Mouse (Mus musculus) T-helper 2 cell (primary cell): ENCODE data around the gene Rcan1.

Source experiments
- in situ Hi-C: fragments of 300-600 bp; cut with MboI, MseI; formaldehyde crosslinking; loops from one replicate; pipeline ENCODE4 v1.15.1; 2025; ENCODE audit warnings: high pct_unique_total_duplicates

Gene Rcan1

DNA sequence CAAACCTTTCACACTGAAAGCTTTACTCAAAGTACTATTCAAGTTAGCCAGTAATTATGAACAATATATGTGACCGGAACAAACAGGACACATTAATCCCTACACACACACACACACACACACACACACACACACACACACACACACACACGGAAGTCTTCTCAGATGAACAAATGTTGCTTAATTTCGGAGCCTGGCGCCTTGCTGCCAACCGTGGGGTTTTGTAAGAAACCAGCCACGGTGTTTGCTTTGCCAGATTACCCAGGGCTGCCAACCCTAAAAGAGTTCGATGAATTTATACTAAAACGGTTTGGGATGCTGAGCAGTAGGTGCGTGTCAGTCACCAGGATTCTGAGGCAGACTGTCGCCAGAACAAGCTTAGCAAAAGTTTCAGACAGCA lies 69.5 kb downstream of the Rcan1 start:
- in situ Hi-C loops, result no loop called here

DNA sequence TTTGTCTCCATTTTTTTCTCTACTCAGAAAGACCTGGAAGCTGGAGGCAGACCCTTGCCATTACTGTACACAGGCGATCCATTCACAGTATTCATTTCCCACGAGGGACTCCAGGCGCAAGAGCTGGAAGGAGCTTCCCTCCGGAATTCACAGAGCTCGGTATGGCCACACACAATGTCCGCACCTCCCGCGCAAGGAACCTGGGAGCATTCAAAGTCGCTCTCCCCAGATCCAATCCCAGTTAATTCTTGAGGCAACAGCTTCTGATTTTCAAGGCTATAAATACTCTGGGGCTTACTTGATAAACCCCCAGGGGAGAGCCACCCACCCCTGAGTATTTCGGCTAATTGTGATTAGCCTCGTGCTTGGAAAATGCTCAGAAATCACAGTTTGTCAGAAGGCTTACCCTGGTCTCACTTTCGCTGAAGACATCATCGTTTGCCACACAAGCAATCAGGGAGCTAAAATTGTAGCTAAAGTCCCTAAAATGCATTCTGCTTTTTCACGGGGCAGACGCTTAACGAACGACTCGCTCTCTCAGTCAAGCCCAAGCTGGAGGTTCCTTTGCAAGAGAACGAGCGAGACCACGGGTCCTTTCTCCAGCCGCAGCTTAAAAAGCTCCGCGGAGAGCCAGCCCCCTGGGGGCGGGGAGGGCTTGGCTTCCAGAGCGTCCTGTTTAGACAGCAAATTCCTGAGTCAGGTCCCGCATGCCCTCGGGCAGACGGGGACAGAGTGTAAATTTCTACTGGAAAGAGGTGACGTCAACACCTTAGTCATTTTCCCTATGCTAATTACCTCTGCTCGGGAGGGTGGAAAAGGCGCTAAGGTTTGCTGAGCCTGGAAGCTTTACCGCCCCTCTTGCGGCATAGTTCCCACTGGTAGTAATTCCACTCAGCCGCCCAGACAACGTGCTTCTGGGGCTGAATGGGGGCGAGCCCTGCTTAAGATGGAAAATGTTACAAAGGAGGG lies 70.9 kb downstream of the Rcan1 start:
- in situ Hi-C loops, result loop anchor here (5.0 kb wide), 1 partner anchor 43 kb away; no protein-coding TSS in a partner anchor

DNA sequence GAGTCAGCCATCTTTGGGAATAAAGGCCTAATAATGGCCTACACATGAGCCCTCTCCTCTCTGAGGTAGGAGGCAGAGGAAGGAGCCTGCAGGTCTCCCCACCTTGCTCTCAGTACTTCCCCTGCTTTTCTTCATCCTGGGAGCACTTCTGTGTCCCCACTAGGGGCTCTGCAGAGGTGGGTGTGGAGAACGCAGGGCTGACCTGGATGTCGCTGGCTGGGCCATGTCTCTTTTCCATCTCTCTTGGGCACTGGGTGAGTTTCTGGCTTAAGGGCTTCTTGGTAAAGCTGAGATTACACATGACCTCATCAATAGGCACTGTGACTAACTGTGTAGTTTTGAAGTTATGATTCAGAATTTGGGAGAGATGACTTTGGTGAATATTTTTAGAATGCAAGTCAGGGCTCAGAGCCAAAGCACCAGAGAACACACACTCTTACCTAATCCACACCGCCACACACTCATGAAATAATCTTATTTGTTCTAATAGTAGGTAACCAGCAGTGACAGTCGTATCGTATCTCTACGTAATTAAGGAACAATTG lies 72.0 kb downstream of the Rcan1 start:
- in situ Hi-C loops, result loop anchor here (5.0 kb wide), 1 partner anchor 44 kb away; no protein-coding TSS in a partner anchor

DNA sequence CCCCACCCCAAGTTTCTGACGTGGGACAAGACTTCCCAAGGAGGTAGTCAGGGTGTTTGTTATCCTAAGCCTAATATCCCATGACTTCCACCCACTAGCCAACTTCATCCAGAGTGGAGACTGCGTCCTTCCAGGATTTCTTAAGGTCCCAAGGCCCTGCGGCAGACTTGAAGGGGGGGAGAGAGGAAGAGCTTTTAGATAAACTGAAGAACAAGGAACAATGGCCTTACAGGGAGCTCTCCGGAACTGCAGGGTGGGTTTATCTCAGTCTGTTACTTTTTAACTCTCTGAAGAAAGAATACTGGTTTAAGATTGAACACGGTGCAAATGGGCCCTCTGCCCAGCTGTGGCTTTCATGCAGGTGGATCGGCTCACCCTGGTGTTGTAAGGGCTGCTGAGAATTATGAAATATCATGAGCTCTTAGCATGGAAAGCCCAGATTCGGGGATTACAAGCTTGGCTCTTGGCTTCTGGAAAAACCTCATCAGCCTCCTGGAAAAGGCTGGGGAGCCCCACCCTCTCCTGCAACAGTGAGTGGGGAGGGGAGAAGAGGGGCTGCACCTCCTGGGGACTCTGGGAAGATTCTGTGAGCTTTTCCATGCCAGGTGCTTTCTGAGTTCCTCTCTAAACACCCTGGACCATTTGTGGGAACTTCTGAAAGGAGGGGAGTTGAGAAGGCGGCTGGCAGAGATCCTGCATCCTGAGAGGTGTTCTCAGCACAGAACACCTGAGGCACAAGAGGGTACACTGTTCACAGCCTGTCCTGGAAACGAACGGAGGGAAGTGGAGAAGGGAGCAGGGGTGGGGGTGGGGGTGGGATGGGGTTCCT lies 72.7 kb downstream of the Rcan1 start:
- in situ Hi-C loops, result loop anchor here (5.0 kb wide), 1 partner anchor 44 kb away; no protein-coding TSS in a partner anchor

DNA sequence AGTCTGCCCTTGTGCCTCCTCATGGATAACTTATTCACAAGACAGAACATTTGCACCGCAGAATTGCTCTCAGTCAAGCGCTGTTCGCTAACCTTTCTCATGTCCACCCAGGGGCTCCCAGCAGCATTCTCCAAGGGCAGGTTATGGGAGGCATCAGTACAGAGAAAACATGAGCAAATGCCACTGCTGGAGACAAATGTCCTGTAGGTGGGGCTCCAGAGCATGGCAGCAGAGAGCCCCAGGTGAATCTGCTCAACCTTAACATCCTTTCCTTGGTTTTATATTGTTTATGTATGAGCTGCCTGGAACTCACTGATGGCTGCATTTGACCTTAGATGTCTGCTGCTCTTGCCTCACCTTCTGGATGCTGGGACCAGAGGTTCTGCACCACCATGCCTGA lies 76.9 kb downstream of the Rcan1 start:
- in situ Hi-C loops, result no loop called here

DNA sequence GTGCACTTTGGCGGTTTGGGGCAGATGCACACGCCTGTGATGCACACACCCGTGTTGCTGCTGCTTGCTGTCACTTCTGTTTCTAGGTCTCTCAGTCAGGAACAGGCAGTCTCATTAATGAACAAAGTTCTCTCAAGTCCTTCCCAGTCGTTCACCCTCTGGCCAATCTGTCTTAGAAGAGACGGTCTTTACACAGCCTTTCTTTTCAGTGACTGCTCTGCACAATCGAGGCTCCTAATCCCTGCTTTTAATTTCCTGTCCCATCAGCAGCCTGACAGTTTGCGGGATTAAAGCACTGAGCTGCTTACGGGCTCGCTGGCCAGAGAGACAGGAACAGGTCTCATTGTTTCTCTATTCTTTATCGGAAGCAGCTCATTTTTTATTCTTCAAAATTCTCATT lies 83.0 kb downstream of the Rcan1 start:
- in situ Hi-C loops, result no loop called here

DNA sequence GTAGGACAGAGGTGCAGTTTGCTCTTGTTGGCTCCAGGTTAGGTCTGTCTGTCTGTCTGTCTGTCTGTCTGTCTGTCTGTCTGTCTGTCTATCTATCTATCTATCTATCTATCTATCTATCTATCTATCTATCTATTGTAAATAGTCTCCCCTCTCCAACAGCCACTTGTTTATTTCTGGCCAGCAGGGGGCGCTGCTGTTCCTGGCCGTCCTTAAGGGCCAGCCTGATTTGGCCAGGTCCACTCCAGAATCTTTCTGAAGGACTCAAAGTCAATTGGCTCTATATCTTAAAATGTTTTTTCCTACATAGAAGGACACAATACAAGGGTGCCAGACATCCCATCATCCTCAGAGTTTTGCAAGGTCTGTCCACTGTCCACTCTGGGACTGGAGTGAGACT lies 85.6 kb downstream of the Rcan1 start:
- in situ Hi-C loops, result no loop called here

DNA sequence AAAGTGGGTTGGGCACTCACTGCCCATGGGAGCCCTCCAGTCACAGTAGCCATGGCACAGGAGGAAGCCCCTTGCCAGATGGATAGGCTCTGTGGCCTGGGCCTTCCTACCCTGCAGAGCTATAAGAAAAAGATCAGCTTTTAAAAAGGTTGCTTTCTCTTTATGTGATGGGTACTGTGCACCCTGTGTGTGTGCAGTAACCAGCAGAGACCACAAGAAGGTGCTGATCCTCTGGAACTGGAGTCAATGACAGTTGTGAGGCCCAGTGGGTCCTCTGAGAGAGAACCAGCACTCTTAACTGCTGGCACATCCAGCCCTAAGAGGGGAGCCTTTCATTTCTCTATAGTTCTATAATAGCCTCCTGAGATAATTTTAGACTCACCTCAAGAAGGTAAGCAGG lies 87.3 kb downstream of the Rcan1 start:
- in situ Hi-C loops, result no loop called here

DNA sequence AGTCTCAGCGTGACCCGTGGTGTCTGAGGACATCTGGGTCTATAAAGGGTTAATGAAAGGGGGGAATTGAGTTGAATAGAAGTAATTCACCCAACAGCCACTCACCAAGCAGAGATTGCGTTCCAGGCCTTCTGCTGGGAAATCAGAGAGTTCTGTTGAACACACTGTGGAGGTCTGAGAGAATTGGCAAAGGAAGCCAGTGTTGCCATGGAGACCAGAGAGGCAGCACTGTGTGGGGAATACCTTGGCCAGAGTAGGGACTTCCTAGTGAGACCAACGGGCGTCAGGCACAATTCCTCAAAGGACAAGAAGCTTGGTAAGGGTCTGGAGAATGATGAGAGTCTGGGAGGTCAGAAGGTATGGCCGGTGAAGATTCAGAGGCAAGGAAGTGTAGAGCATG lies 88.2 kb downstream of the Rcan1 start:
- in situ Hi-C loops, result no loop called here

DNA sequence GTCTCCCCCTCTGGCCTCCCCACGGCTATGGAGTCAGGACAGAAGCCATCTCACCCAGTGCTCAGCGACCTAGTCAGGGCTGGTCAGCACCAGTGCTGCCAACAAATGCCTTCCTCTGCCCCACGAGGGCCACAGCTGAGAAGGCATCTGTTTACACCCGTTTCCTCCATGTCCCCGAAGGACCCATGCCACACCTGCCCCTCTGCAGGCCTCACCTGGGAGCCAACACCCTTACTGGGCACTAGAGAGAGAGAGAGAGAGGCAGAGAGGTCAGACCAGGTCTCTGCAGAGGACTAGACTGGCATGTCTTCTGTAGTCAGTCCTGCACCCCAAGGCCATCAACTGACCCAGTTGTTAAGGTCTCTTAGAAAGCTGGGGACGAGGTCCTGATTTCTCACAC lies 89.6 kb downstream of the Rcan1 start:
- in situ Hi-C loops, result no loop called here

DNA sequence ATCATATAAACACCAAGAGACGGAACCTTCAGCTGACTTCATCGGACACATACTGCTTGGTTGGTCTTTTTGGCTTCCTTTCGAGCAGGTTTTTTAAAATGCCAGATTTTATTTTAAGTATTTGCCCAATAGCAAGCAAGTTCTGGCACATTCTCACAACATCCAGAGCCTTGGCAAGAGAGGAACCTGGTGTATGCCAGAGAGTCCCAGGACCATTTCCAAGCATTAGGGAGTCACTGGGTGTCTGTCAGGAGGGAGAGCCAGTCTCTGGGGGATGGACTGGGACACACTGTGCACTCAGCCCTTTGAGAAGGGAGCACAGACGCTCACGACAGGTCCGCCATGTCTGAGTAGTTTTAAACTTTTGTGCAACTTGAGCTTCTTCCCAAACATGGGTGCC lies 93.7 kb downstream of the Rcan1 start:
- in situ Hi-C loops, result no loop called here

DNA sequence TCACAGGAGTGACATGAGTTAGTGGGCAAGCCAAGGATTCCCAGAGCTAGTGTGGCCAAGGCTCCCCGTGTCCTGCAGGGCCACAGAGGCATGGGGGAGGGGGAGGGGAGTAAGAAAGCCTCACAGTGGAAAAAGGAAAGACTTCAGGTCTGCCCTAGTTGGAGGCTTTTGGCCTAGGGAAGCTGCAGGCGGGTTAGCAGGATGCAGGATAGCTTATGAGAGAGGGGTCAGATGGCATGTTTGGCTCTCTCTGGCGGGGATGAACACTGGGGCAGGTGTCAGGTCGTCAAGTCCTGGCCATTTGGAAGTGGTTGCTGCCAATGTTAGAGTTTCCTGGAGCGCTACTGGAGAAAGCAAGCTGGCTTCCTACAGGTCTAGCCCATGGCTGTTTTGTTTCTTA lies 99.0 kb downstream of the Rcan1 start:
- in situ Hi-C loops, result no loop called here

DNA sequence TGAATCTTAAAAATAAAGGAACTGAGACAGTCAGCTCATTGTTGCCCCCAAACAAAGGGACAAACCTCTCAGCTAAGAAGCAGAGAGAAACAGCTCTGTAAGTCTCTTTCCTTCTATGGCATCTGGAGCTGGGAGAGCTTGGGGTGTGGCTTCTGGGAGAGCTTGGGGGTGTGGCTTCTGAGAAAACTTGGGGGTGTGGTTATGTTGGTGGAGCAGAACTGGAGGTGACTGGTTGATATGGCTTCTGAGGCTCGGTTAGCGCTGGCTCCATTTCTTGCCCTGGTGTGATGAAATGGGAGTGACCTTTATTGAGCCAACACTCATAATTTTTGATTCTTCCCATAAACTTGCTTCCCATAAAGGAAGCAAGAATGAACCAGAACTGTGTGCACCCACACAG lies 101.4 kb downstream of the Rcan1 start:
- in situ Hi-C loops, result no loop called here

DNA sequence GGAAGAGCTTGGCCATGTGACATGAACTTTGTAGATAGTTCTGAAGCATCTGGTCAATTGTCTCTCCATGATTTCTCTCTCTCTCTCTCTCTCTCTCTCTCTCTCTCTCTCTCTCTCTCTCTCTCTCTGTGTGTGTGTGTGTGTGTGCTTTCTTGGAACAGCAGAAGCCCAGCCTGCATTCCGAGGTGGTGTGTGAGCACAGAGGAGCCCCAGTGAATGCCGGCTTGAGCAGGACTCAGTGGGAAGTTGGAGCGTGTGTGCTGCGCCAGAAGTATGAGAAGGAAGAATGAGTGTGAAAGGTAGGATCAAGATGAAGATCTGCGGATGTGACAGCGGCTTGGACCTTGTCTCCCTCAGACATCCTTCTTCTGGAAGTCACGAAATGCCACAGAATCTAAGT lies 105.2 kb downstream of the Rcan1 start:
- in situ Hi-C loops, result no loop called here

DNA sequence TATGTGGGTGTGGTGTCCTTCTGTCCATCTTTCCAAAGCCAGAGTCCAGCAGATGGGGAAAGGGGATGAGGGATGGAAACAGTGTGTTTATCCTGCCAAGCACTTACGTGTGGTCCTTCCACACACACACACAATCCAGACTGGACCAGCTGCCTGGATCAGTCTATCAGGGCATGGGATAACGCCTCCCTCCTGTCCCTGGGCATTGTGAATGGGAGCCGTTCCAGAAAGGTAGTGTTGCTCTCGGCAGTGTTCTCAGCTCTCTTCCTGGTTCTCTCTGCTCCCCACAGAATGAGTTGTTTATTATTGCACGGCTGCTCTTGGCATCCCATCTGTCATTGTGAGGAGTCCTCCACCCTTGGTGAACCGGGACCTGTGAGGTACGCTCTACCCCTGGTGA lies 110.0 kb downstream of the Rcan1 start:
- in situ Hi-C loops, result no loop called here

DNA sequence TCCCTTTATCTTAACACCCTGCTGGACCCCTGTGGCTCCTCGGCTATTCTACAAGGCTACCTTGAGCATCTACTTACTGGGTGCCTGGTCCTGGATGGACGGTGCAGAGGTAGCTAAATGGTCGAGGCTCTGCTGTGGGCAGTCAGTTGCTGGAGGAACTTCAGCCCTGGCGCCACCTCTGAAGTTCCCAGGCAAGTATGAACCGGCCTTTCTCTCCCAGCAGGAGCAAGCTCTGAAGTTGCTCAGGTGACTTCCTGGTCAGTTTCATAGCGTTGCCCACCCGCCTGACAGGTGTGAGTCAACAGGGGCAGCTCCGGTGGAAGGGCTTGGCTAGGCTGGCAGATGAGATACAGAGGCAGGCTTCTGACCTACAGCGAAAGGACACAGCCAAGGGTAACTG lies 111.4 kb downstream of the Rcan1 start, which contains the start of gene Kcne1:
Gene Kcne1, minus strand, starts transcription at position 240 of the 400 bp plus-strand sequence.
- in situ Hi-C loops, result no loop called here

DNA sequence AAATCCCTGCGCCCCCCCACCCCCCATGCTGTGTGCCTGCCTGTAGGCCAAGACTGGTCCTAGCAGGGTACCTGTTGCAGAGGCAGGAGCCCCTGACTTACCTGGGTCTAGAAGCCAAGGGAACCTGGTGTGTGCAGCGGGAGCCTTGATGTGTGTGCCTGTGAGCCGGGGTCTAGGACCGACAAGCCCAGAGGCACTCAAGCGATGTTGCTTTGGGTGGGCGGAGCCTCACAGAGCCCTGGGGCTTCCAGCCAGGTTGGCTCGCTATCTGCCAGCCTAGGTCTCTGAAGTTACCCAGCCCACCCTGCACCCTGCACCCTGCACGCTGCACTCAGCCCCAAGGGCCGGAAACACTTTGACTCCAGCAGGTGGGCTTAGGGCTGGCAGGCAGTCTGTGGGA lies 111.9 kb downstream of the Rcan1 start:
- in situ Hi-C loops, result no loop called here

DNA sequence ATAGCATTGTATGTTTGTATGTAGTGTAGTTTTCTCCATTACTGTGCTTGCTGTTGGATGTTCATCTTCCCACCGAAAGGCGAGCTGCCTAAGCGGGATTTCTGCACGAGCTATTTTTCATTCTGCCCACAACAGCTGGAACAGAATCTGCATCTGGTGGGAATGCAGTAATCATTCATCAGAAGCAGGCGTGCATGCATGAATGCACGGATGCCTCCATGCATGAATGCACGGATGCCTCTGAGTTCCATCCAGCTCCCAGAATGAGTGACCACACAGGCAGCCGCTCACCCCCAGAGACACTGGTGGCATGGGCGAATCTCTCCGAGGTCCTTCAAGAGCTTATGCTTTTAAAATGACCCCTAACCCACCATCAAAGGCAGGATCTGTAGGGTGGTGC lies 113.1 kb downstream of the Rcan1 start:
- in situ Hi-C loops, result no loop called here

DNA sequence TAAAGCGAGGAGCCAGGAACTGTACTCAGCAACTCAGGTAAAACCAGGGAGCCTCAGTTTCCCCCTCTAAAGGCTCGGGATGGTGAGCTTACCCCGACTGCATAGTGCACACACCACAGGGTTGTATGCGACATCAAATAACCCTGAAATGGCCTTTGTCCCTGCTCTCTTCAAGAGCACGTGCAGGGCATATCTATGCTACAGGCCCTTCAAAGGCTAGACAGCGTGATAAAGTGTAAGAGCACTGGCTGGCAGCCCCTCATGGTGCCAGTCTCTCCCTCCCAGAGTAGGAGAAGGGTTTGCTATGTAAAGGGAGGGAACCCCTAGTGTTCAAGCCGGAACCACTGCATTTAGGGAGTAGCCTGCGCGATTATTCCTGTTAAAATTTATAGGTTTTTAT lies 113.6 kb downstream of the Rcan1 start:
- in situ Hi-C loops, result no loop called here

DNA sequence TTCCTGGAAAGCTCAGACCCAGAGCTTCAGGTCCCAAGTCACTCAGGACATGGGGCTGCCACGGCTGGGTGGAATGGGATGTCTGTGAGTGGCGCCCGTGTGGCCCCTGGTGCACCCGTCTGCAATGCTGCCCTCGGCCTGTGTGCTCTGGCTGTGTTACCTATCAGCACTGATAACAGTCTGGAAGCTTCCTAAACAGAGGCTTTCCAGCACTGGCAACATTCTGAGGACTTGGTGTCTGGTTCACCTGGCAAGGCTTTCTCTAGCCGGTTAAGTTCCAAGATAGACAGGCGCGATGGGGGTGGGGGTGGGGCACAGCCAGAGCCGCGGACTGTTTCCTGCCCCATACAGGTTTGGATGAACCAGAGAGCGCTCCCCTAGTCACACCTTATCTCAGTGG lies 114.7 kb downstream of the Rcan1 start:
- in situ Hi-C loops, result no loop called here

DNA sequence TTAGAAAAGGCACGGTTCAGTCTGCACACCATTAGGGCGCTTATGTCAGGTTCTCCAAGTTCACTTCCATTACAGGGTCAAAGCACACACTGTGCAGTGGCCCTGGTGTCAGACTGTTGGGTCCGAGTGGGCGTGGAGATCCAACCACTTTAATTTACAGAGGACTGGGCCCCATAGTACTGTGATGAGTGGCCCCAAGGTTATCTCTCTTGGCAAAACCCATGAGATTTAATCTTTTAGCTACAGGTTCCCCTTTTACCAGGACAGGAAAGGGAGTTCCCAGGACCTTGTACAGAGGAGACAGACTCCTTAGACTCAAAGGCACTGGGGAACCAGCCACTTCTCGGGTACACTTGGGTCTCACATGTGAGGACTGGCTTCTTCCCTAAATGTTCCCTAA lies 115.3 kb downstream of the Rcan1 start:
- in situ Hi-C loops, result no loop called here

DNA sequence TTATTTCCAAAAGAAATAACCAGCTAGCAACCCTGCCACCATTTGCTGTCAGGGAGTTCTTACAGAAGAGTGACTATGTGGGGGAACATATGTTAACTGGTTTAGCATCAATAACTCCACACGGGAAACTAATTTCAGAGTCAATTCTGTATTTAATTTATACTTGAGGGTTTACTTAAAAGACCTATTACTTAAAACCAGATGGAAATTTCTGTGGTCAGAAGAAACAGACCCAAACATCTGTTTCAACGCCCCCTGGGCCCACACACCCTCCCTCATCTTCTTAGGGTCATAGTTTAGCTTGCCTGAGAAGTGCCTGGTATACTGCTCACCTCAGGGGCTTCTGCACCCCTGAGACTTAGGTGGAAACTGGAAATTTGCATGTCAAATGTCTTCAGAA lies 116.8 kb downstream of the Rcan1 start:
- in situ Hi-C loops, result no loop called here
